In the genomic region with DNA sequence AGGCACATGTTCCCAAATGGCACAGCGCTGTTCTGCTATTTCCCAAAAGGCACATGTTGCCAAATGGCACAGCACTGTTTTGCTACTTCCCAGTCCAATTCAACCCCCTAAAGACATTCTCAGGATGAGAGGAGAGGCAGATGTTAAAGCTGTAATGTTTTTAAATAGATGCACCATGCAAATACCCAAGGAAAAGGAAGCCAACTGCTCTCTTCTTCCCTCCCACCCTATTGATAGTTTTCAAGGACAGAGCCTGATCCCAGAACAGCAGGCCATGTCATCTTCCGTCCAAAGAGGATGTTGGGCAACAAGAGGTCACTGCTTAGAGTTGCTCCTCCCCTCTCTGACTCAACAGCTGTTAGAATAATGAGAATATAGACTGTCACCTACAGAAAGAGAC, we compare ENCODE assay signal across 28 mouse cellular contexts.
DNase-seq lines count a peak whose midpoint lies in the region; ATAC-seq lines count a peak whose summit lies in the region.
"Had no signal": no experiment of that assay in that cellular context is flagged by ENCODE, and none has a peak within 500 bp of the region (broad histone marks: within the 10 kb centered on the region; RNA-seq: fewer than 3 reads in every experiment).

No protein-coding gene starts in this region.

- no peaks in the 10 kb centered on the region for H3K36me3 ChIP-seq in heart, embryonic 12.5 days
- H3K36me3 ChIP-seq: embryonic facial prominence, embryonic 10.5 days; embryonic facial prominence, embryonic 13.5 days; forebrain, embryonic 12.5 days; forebrain, embryonic 15.5 days; hindbrain, embryonic 10.5 days; hindbrain, embryonic 13.5 days; intestine, embryonic 15.5 days; kidney, embryonic 15.5 days had no signal

- 62% methylated on average over 2 of the region's 2 CpGs for WGBS in heart, embryonic 12.5 days

- H3K9ac ChIP-seq in heart, embryonic 12.5 days, result no peak overlapping the region
- H3K9ac ChIP-seq: embryonic facial prominence, embryonic 13.5 days; forebrain, embryonic 12.5 days; forebrain, embryonic 15.5 days; hindbrain, embryonic 13.5 days; intestine, embryonic 15.5 days; kidney, embryonic 15.5 days had no signal

- no peak for DNase-seq in frontal cortex, postnatal 25 days (ENCODE audit: low spot score in 2 of 2)
- peak; percentile 1 to 44 for DNase-seq in heart, adult 9 months (ENCODE audit: low spot score in 2 of 2)
- peak; percentile 62 for DNase-seq in 416B (ENCODE audit: low read depth)
- DNase-seq in brain, adult 2 months (ENCODE audit: low read depth, low spot score), result peak; percentile 9
- DNase-seq in spleen, postnatal 14 days (ENCODE audit: low spot score in 2 of 2), result no peak
- DNase-seq: adrenal gland, adult 8-10 months; cerebellum, adult 11-12 months; cerebellum, adult 8-10 months; cerebellum, postnatal 10 days; cerebellum, postnatal 36 days; embryo, embryonic 11 days; gastrocnemius, adult 2 months; gastrocnemius, postnatal 14 days; kidney, adult 11 months; kidney, adult 8-10 months had no signal

- no peak overlapping the region for H3K4me2 ChIP-seq in heart, embryonic 12.5 days
- H3K4me2 ChIP-seq: embryonic facial prominence, embryonic 13.5 days; forebrain, embryonic 12.5 days; forebrain, embryonic 15.5 days; hindbrain, embryonic 13.5 days; intestine, embryonic 15.5 days; kidney, embryonic 15.5 days had no signal

- no peaks in the 10 kb centered on the region for H3K4me1 ChIP-seq in heart, embryonic 12.5 days (replicated peaks)
- H3K4me1 ChIP-seq: embryonic facial prominence, embryonic 10.5 days; embryonic facial prominence, embryonic 13.5 days; forebrain, embryonic 12.5 days; forebrain, embryonic 15.5 days; hindbrain, embryonic 10.5 days; hindbrain, embryonic 13.5 days; intestine, embryonic 15.5 days; kidney, embryonic 15.5 days had no signal

- H3K27me3 ChIP-seq in heart, embryonic 12.5 days (replicated peaks), result no peaks in the 10 kb centered on the region
- H3K27me3 ChIP-seq: embryonic facial prominence, embryonic 13.5 days; forebrain, embryonic 12.5 days; forebrain, embryonic 15.5 days; hindbrain, embryonic 13.5 days; intestine, embryonic 15.5 days; kidney, embryonic 15.5 days had no signal

- H3K9me3 ChIP-seq in heart, embryonic 12.5 days (replicated peaks), result no peaks in the 10 kb centered on the region
- H3K9me3 ChIP-seq: embryonic facial prominence, embryonic 10.5 days; embryonic facial prominence, embryonic 13.5 days; forebrain, embryonic 12.5 days; forebrain, embryonic 15.5 days; hindbrain, embryonic 10.5 days; hindbrain, embryonic 13.5 days; intestine, embryonic 15.5 days; kidney, embryonic 15.5 days had no signal

- ATAC-seq in frontal cortex, adult (ENCODE audit: low TSS enrichment), result peak; percentile 31; the same call in 1 of the 2 replicates
- ATAC-seq in heart, embryonic 12.5 days (ENCODE audit: insufficient number of reproducible peaks, low FRiP score), result no peak
- ATAC-seq: activated CD4-positive, CD25-positive, alpha-beta regulatory T cell, adult 4 months; forebrain, embryonic 15.5 days; hindbrain, embryonic 16.5 days; intestine, embryonic 15.5 days had no signal

- no peak overlapping the region for H3K4me3 ChIP-seq in heart, embryonic 12.5 days
- H3K4me3 ChIP-seq: embryonic facial prominence, embryonic 10.5 days; embryonic facial prominence, embryonic 13.5 days; erythroblast, embryonic 14.5 days; forebrain, embryonic 12.5 days; forebrain, embryonic 15.5 days; gastrocnemius, adult 2 months; hindbrain, embryonic 10.5 days; hindbrain, embryonic 13.5 days; intestine, embryonic 15.5 days; kidney, embryonic 15.5 days had no signal

- no peak overlapping the region for H3K27ac ChIP-seq in heart, embryonic 12.5 days (ENCODE audit: poor library complexity, severe bottlenecking)
- H3K27ac ChIP-seq: embryonic facial prominence, embryonic 10.5 days; embryonic facial prominence, embryonic 13.5 days; forebrain, embryonic 12.5 days; forebrain, embryonic 15.5 days; gastrocnemius, adult 2 months; hindbrain, embryonic 10.5 days; hindbrain, embryonic 13.5 days; intestine, embryonic 15.5 days; kidney, embryonic 15.5 days had no signal

Comparison
In these comparisons a context has a peak if more than half of its experiments do, and no peak if none do; other contexts are left out.
1. DNase-seq: peak in heart, adult 9 months (2 of 2), 416B (single experiment) and brain, adult 2 months (single experiment); none in frontal cortex, postnatal 25 days (0 of 2) and spleen, postnatal 14 days (0 of 2).